Mouse (Mus musculus) spleen, postnatal 36 days (tissue): Measurements from ENCODE around the gene Secisbp2.
A peak's percentile ranks its signal among the peaks of the same experiment; 100 is the strongest.
"Not testable (repeated sequence)": the region's sequence is repeated elsewhere in the genome, so short reads cannot be mapped to it uniquely, and the experiment has no call there.

ENCODE experiments used
- DNase-seq, 2 experiments: peaks; one replicate each; pipeline ENCODE4 v3.0.0; 2022; ENCODE audit warnings: low spot score in 2 of 2, mixed read lengths in 1 of 2

The Secisbp2 gene

GRCm38 (mm10) chr13:51651408-51652064 is at the start of gene Secisbp2:
Secisbp2 (plus strand) TSS chr13:51651697.
- DNase-seq: peak; percentile 92

GRCm38 (mm10) chr13:51602764-51603163 is 48.7 kb upstream of the Secisbp2 start:
- DNase-seq: no peak

- no peak for DNase-seq
Measured at GRCm38 (mm10) chr13:51603221-51603893, 48.1 kb upstream of the Secisbp2 start.

GRCm38 (mm10) chr13:51603894-51604244 is 47.6 kb upstream of the Secisbp2 start:
- DNase-seq: no peak

- no peak for DNase-seq
Measured at GRCm38 (mm10) chr13:51609231-51609630, 42.3 kb upstream of the Secisbp2 start.

- DNase-seq: no peak
Measured at GRCm38 (mm10) chr13:51611060-51611459, 40.4 kb upstream of the Secisbp2 start.

- no peak for DNase-seq
Measured at GRCm38 (mm10) chr13:51611500-51611899, 40.0 kb upstream of the Secisbp2 start.

- no peak for DNase-seq
Measured at GRCm38 (mm10) chr13:51615815-51616214, 35.7 kb upstream of the Secisbp2 start.

- no peak for DNase-seq
Measured at GRCm38 (mm10) chr13:51616417-51617044, 35.0 kb upstream of the Secisbp2 start.

GRCm38 (mm10) chr13:51617306-51617705 is 34.2 kb upstream of the Secisbp2 start:
- DNase-seq: no peak

- no peak for DNase-seq
Measured at GRCm38 (mm10) chr13:51617861-51618260, 33.6 kb upstream of the Secisbp2 start.

GRCm38 (mm10) chr13:51618602-51619001 is 32.9 kb upstream of the Secisbp2 start:
- DNase-seq: no peak

- DNase-seq: no peak
Measured at GRCm38 (mm10) chr13:51622626-51623025, 28.9 kb upstream of the Secisbp2 start.

- no peak for DNase-seq
Measured at GRCm38 (mm10) chr13:51623678-51624077, 27.8 kb upstream of the Secisbp2 start.

- DNase-seq: no peak
Measured at GRCm38 (mm10) chr13:51628273-51628848, 23.1 kb upstream of the Secisbp2 start.

GRCm38 (mm10) chr13:51631354-51631992 is 20.0 kb upstream of the Secisbp2 start:
- no peak for DNase-seq

GRCm38 (mm10) chr13:51632560-51633218 is 18.8 kb upstream of the Secisbp2 start:
- DNase-seq: no peak

GRCm38 (mm10) chr13:51635384-51635783 is 16.1 kb upstream of the Secisbp2 start:
- not testable (repeated sequence) for DNase-seq

- no peak for DNase-seq
Measured at GRCm38 (mm10) chr13:51638958-51639357, 12.5 kb upstream of the Secisbp2 start.

GRCm38 (mm10) chr13:51641424-51641823 is 10.1 kb upstream of the Secisbp2 start:
- DNase-seq: no peak

- no peak for DNase-seq
Measured at GRCm38 (mm10) chr13:51642171-51642778, 9.2 kb upstream of the Secisbp2 start.
